In genomic region chr5:58117896-58118295, GRCm38 (mm10) we compare ENCODE assay signal across 25 mouse cellular contexts.
"Had no signal": no experiment of that assay in that cellular context is flagged by ENCODE, and none has a peak within 500 bp of the region (broad histone marks: within the 10 kb centered on the region; RNA-seq: fewer than 3 reads in every experiment).

No protein-coding gene starts in this region.

- H3K27ac ChIP-seq: heart, adult 2 months; hindbrain, embryonic 13.5 days; hindbrain, embryonic 15.5 days; hindbrain, postnatal 0 days; kidney, embryonic 15.5 days; kidney, postnatal 0 days; limb, embryonic 13.5 days; limb, embryonic 15.5 days; liver, embryonic 12.5 days; liver, embryonic 14.5 days had no signal

- DNase-seq: gastrocnemius, postnatal 14 days; gastrocnemius, postnatal 36 days; heart, adult 11 months; heart, adult 2 months; heart, postnatal 10 days; heart, postnatal 36 days; kidney, adult 11 months; kidney, adult 2 months; kidney, adult 9 months; kidney, postnatal 14 days; kidney, postnatal 36 days; layer of hippocampus, adult 9-11 months; layer of hippocampus, postnatal 36 days; left cerebral cortex, postnatal 4 days had no signal

- H3K4me1 ChIP-seq: hindbrain, embryonic 13.5 days; hindbrain, embryonic 15.5 days; kidney, embryonic 15.5 days; limb, embryonic 13.5 days; limb, embryonic 15.5 days; liver, embryonic 12.5 days had no signal

- H3K4me3 ChIP-seq: heart, adult 2 months; hindbrain, embryonic 13.5 days; hindbrain, embryonic 15.5 days; kidney, embryonic 15.5 days; limb, embryonic 13.5 days; limb, embryonic 15.5 days; liver, embryonic 12.5 days had no signal

- H3K27me3 ChIP-seq: hindbrain, embryonic 13.5 days; hindbrain, embryonic 15.5 days; kidney, embryonic 15.5 days; limb, embryonic 13.5 days; limb, embryonic 15.5 days; liver, embryonic 12.5 days had no signal

- H3K9ac ChIP-seq: hindbrain, embryonic 13.5 days; hindbrain, embryonic 15.5 days; kidney, embryonic 15.5 days; limb, embryonic 13.5 days; limb, embryonic 15.5 days; liver, embryonic 12.5 days; liver, embryonic 14.5 days had no signal

- H3K4me2 ChIP-seq: heart, embryonic 11.5 days; hindbrain, embryonic 13.5 days; hindbrain, embryonic 15.5 days; kidney, embryonic 15.5 days; limb, embryonic 13.5 days; limb, embryonic 15.5 days; liver, embryonic 12.5 days had no signal

- H3K9me3 ChIP-seq: hindbrain, embryonic 13.5 days; hindbrain, embryonic 15.5 days; kidney, embryonic 15.5 days; limb, embryonic 13.5 days; limb, embryonic 15.5 days; liver, embryonic 12.5 days had no signal

- ATAC-seq: hindbrain, postnatal 0 days; intestine, embryonic 16.5 days; liver, embryonic 12.5 days had no signal

- H3K36me3 ChIP-seq: hindbrain, embryonic 13.5 days; hindbrain, embryonic 15.5 days; kidney, embryonic 15.5 days; limb, embryonic 13.5 days; limb, embryonic 15.5 days; liver, embryonic 12.5 days had no signal
